Mouse (Mus musculus) neural tube, embryonic 10.5 days (tissue): Measurements from ENCODE around the gene Osbpl6.
"Not testable (repeated sequence)": the region's sequence is repeated elsewhere in the genome, so short reads cannot be mapped to it uniquely, and the experiment has no call there.

Experiments
- DNase-seq: peaks from one replicate; pipeline ENCODE4 v3.0.0-alpha.2; 2017; ENCODE audit warnings: low spot score; ENCODE audit errors: extremely low spot score

Osbpl6 gene

GRCm38 (mm10) chr2:76555852-76556558 is 149.7 kb downstream of the Osbpl6 start:
- DNase-seq: no peak

- DNase-seq: no peak
These were observed 153.8 kb downstream of the Osbpl6 start for GRCm38 (mm10) chr2:76560146-76560545.

GRCm38 (mm10) chr2:76563862-76564261 is 157.6 kb downstream of the Osbpl6 start:
- no peak for DNase-seq

- DNase-seq: no peak
These were observed 160.7 kb downstream of the Osbpl6 start for GRCm38 (mm10) chr2:76566933-76567551.

- DNase-seq: no peak
These were observed 165.2 kb downstream of the Osbpl6 start for GRCm38 (mm10) chr2:76571543-76571942.

GRCm38 (mm10) chr2:76578911-76579310 is 172.6 kb downstream of the Osbpl6 start:
- DNase-seq: no peak

GRCm38 (mm10) chr2:76585090-76585489 is 178.8 kb downstream of the Osbpl6 start:
- no peak for DNase-seq

GRCm38 (mm10) chr2:76586906-76587305 is 180.6 kb downstream of the Osbpl6 start:
- DNase-seq: no peak

GRCm38 (mm10) chr2:76590221-76590620 is 183.9 kb downstream of the Osbpl6 start:
- DNase-seq: no peak

GRCm38 (mm10) chr2:76592401-76592924 is 186.2 kb downstream of the Osbpl6 start:
- no peak for DNase-seq

- no peak for DNase-seq
These were observed 191.2 kb downstream of the Osbpl6 start for GRCm38 (mm10) chr2:76597521-76597920.

GRCm38 (mm10) chr2:76599214-76599613 is 192.9 kb downstream of the Osbpl6 start:
- DNase-seq: no peak

- no peak for DNase-seq
These were observed 195.9 kb downstream of the Osbpl6 start for GRCm38 (mm10) chr2:76602256-76602655.

GRCm38 (mm10) chr2:76606704-76607103 is 200.4 kb downstream of the Osbpl6 start:
- DNase-seq: no peak

- no peak for DNase-seq
These were observed 204.2 kb downstream of the Osbpl6 start for GRCm38 (mm10) chr2:76610326-76611104.

GRCm38 (mm10) chr2:76611996-76612395 is 205.7 kb downstream of the Osbpl6 start:
- DNase-seq: no peak

GRCm38 (mm10) chr2:76618078-76618477 is 211.8 kb downstream of the Osbpl6 start:
- DNase-seq: peak; percentile 19

GRCm38 (mm10) chr2:76620188-76620587 is 213.9 kb downstream of the Osbpl6 start:
- no peak for DNase-seq

- no peak for DNase-seq
These were observed 215.4 kb downstream of the Osbpl6 start for GRCm38 (mm10) chr2:76621724-76622123.

GRCm38 (mm10) chr2:76622316-76622715 is 216.0 kb downstream of the Osbpl6 start:
- not testable (repeated sequence) for DNase-seq

GRCm38 (mm10) chr2:76630293-76630692 is 224.0 kb downstream of the Osbpl6 start:
- DNase-seq: no peak

GRCm38 (mm10) chr2:76631600-76631999 is 225.3 kb downstream of the Osbpl6 start:
- DNase-seq: no peak
